Mouse (Mus musculus) ES-Bruce4 (cell line): ENCODE results near the gene Rhoj. TPM values are rescaled to one million over a fixed set of nuclear protein-coding genes. Genes with fewer than 3 reads are reported as not detected.

Experiments
- H3K27ac ChIP-seq: 2 replicates; pipeline ENCODE4 v1.5.1; 2012; ENCODE audit warnings: low read length, inconsistent platforms; ENCODE audit not compliant: insufficient read depth
- H3K27me3 ChIP-seq: 2 replicates; pipeline ENCODE4 v1.6.1; 2012; ENCODE audit warnings: mild to moderate bottlenecking, low read length, inconsistent platforms; ENCODE audit not compliant: control insufficient read depth, poor library complexity, insufficient read depth, severe bottlenecking
- H3K36me3 ChIP-seq: 2 replicates; pipeline ENCODE4 v1.6.1; 2012; ENCODE audit warnings: inconsistent platforms, mild to moderate bottlenecking, low read length, moderate library complexity; ENCODE audit not compliant: control insufficient read depth, poor library complexity, insufficient read depth, severe bottlenecking
- H3K4me1 ChIP-seq: one replicate; pipeline ENCODE4 v1.8.1; 2011; ENCODE audit warnings: low read length; ENCODE audit not compliant: control insufficient read depth, insufficient read depth
- H3K4me3 ChIP-seq: 2 replicates; pipeline ENCODE4 v1.5.1; 2011; ENCODE audit warnings: low read depth, mild to moderate bottlenecking, low read length
- H3K9ac ChIP-seq: 2 replicates; pipeline ENCODE4 v1.6.1; 2012; ENCODE audit warnings: low read depth, mild to moderate bottlenecking, inconsistent platforms; ENCODE audit not compliant: poor library complexity, severe bottlenecking
- H3K9me3 ChIP-seq: replicated peaks from 2 replicates; pipeline ENCODE4 v1.6.1; 2012; ENCODE audit warnings: mild to moderate bottlenecking, low read length, inconsistent platforms; ENCODE audit not compliant: control insufficient read depth, poor library complexity, insufficient read depth, severe bottlenecking
- CTCF ChIP-seq: IDR thresholded peaks from one replicate; pipeline ENCODE4 v1.8.1; 2011; ENCODE audit warnings: low read depth, low read length
- EP300 ChIP-seq: IDR thresholded peaks from 2 replicates; pipeline ENCODE4 v1.6.1; 2011; ENCODE audit warnings: low read depth, low read length; ENCODE audit not compliant: insufficient read depth
- POLR2A ChIP-seq: IDR thresholded peaks from one replicate; pipeline ENCODE4 v1.8.1; 2011; ENCODE audit warnings: low read length; ENCODE audit not compliant: insufficient read depth
- polyA plus RNA-seq: library from polyadenylated mRNA; stranded (reverse); fragments of >200 nt; gene quantifications from 2 replicates; pipeline ENCODE4 v1.2.4, GENCODE M21; 2011; ENCODE audit warnings: low read depth; ENCODE audit not compliant: missing spikeins, insufficient read depth, insufficient read length

The Rhoj gene
- polyA plus RNA-seq, 1 experiment = not detected

GRCm38 (mm10) chr12:75286166-75286565, 22.0 kb upstream of the Rhoj start:
- no peaks in the 10 kb centered on the region for H3K4me1 ChIP-seq
- H3K27me3 ChIP-seq = no peaks in the 10 kb centered on the region
- TF ChIP-seq EP300 (no peak), CTCF (no peak), POLR2A (no peak)
- no peak overlapping the region for H3K27ac ChIP-seq
- no peak overlapping the region for H3K9ac ChIP-seq
- H3K9me3 ChIP-seq = no peaks in the 10 kb centered on the region
- H3K36me3 ChIP-seq = no peaks in the 10 kb centered on the region
- H3K4me3 ChIP-seq = no peak overlapping the region

DNA sequence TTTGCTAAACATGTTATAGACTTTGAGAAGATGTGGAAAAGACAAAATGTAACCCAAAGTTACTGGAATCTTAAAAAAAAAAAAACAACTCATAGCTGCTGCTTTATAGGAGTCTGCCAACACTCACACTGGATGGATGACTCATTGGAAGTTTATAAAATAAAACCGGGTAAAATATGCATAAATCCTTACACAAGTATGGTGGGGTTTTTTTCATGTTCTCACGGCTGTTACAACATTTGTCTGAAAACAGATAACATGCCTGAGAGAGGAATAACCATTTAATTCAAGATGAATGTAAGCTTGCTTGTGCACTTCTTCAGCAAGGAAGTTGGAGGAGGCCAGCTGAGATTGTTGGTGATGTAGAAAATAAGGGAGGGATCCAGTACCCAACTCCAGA, 17.6 kb upstream of the Rhoj start:
- no peaks in the 10 kb centered on the region for H3K27me3 ChIP-seq
- H3K36me3 ChIP-seq = no peaks in the 10 kb centered on the region
- H3K27ac ChIP-seq = no peak overlapping the region
- H3K9me3 ChIP-seq = no peaks in the 10 kb centered on the region
- no peak overlapping the region for H3K9ac ChIP-seq
- no peaks in the 10 kb centered on the region for H3K4me1 ChIP-seq
- H3K4me3 ChIP-seq = no peak overlapping the region
- no peak for TF ChIP-seq POLR2A
- no peak for TF ChIP-seq CTCF

DNA sequence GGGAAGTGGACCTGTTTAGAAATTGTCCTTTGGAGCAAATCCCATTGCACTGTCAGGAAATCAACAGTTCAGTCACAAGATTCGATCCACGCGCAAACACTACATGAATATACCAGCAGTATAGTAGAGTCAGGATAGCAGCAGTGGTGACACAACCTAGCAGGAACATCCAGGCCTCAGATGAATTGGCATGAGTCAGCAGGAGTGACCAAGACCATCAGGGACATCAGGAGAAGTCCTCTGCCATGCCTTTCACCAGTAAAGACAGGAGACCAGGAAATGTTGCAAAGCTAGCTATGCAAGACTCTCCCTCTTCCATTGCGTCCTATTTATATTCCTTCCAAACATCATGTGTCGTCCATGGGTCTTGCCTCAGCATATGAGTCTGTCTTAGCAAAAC, 16.6 kb upstream of the Rhoj start:
- no peak overlapping the region for H3K4me3 ChIP-seq
- H3K27me3 ChIP-seq = no peaks in the 10 kb centered on the region
- no peaks in the 10 kb centered on the region for H3K4me1 ChIP-seq
- no peaks in the 10 kb centered on the region for H3K9me3 ChIP-seq
- no peak for TF ChIP-seq POLR2A
- TF ChIP-seq CTCF = no peak
- TF ChIP-seq EP300 = no peak
- no peaks in the 10 kb centered on the region for H3K36me3 ChIP-seq
- H3K9ac ChIP-seq = no peak overlapping the region
- no peak overlapping the region for H3K27ac ChIP-seq

- no peaks in the 10 kb centered on the region for H3K27me3 ChIP-seq
- H3K9ac ChIP-seq = no peak overlapping the region
- no peak overlapping the region for H3K27ac ChIP-seq
- no peak overlapping the region for H3K4me3 ChIP-seq
- H3K4me1 ChIP-seq = no peaks in the 10 kb centered on the region
- no peak for TF ChIP-seq EP300
- no peak for TF ChIP-seq POLR2A
- TF ChIP-seq CTCF = no peak
- no peaks in the 10 kb centered on the region for H3K9me3 ChIP-seq
- no peaks in the 10 kb centered on the region for H3K36me3 ChIP-seq
Observed at GRCm38 (mm10) chr12:75292939-75293338, 15.2 kb upstream of the Rhoj start.

DNA sequence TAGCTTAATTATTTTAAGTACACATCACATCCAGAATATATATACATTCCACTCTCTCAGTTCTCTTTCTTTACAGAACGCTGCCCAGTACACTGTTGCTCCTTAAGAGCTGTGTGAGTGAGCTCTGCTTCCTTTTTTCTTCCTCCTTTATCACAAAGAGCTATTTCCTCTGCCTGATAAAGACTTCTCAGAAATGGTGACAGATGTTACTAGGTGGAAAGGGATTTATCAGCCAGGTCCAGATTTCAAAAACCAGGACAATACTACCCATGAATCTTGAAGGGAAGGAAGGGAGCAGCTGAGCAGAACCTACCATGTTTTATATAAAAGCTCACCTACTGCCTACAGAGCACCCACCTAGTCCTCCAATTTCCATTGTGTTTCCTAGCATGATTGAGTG, 8.3 kb upstream of the Rhoj start:
- Histone ChIP-seq H3K27me3 (no peaks in the 10 kb centered on the region), H3K27ac (no peak overlapping the region), H3K4me1 (no peaks in the 10 kb centered on the region), H3K4me3 (no peak overlapping the region), H3K36me3 (no peaks in the 10 kb centered on the region), H3K9ac (no peak overlapping the region), H3K9me3 (no peaks in the 10 kb centered on the region)
- TF ChIP-seq CTCF = no peak
- TF ChIP-seq POLR2A = no peak
- TF ChIP-seq EP300 = no peak

- TF ChIP-seq CTCF (no peak), EP300 (no peak), POLR2A (no peak)
Observed at GRCm38 (mm10) chr12:75304132-75304531, 4.0 kb upstream of the Rhoj start.

More at GRCm38 (mm10) chr12:75304132-75304531, 4.0 kb upstream of the Rhoj start:
- no peak overlapping the region for H3K27ac ChIP-seq
- no peaks in the 10 kb centered on the region for H3K9me3 ChIP-seq
- H3K27me3 ChIP-seq = no peaks in the 10 kb centered on the region
- no peak overlapping the region for H3K9ac ChIP-seq
- H3K4me3 ChIP-seq = no peak overlapping the region
- H3K36me3 ChIP-seq = no peaks in the 10 kb centered on the region
- H3K4me1 ChIP-seq = no peaks in the 10 kb centered on the region
